Mouse (Mus musculus) naive thymus-derived CD4-positive, alpha-beta T cell, adult 2 months (primary cell): ENCODE measurements around the gene Tha1.

Source experiments
- DNase-seq: peaks from one replicate; pipeline ENCODE4 v3.0.0-alpha.2; 2011; ENCODE audit warnings: low read depth

The Tha1 gene

GRCm38 (mm10) chr11:117872861-117873608 lies at the start of gene Tha1:
Gene Tha1 (minus strand): TSS chr11:117873481.
- DNase-seq = peak; percentile 57

- DNase-seq = no peak
These were observed 45.9 kb upstream of the Tha1 start for GRCm38 (mm10) chr11:117919211-117919610.

GRCm38 (mm10) chr11:117918541-117918940 lies 45.3 kb upstream of the Tha1 start:
- no peak for DNase-seq

GRCm38 (mm10) chr11:117915837-117916236 lies 42.6 kb upstream of the Tha1 start:
- DNase-seq = no peak

GRCm38 (mm10) chr11:117915341-117915740 lies 42.1 kb upstream of the Tha1 start:
- DNase-seq = peak; percentile 67

- DNase-seq = peak; percentile 59
These were observed 41.2 kb upstream of the Tha1 start for GRCm38 (mm10) chr11:117914531-117914930.

- peak; percentile 88 for DNase-seq
These were observed 39.5 kb upstream of the Tha1 start for GRCm38 (mm10) chr11:117912684-117913352.

- DNase-seq = no peak
These were observed 36.1 kb upstream of the Tha1 start for GRCm38 (mm10) chr11:117909337-117909736.

- DNase-seq = no peak
These were observed 31.2 kb upstream of the Tha1 start for GRCm38 (mm10) chr11:117904442-117904841.

- no peak for DNase-seq
These were observed 29.0 kb upstream of the Tha1 start for GRCm38 (mm10) chr11:117902282-117902681.

- DNase-seq = no peak
These were observed 23.3 kb upstream of the Tha1 start for GRCm38 (mm10) chr11:117896533-117896932.

GRCm38 (mm10) chr11:117894676-117895075 lies 21.4 kb upstream of the Tha1 start:
- no peak for DNase-seq

- peak; percentile 83 for DNase-seq
These were observed 18.9 kb upstream of the Tha1 start for GRCm38 (mm10) chr11:117892199-117892598.

- DNase-seq = peak; percentile 55
These were observed 18.4 kb upstream of the Tha1 start for GRCm38 (mm10) chr11:117891581-117892175.

GRCm38 (mm10) chr11:117890519-117891282 lies 17.4 kb upstream of the Tha1 start:
- DNase-seq = no peak

GRCm38 (mm10) chr11:117889887-117890340 lies 16.6 kb upstream of the Tha1 start:
- no peak for DNase-seq

- DNase-seq = no peak
These were observed 15.9 kb upstream of the Tha1 start for GRCm38 (mm10) chr11:117888853-117889822.

- no peak for DNase-seq
These were observed 15.0 kb upstream of the Tha1 start for GRCm38 (mm10) chr11:117888168-117888852.

- no peak for DNase-seq
These were observed 12.7 kb upstream of the Tha1 start for GRCm38 (mm10) chr11:117886000-117886399.

GRCm38 (mm10) chr11:117882208-117882607 lies 8.9 kb upstream of the Tha1 start:
- DNase-seq = no peak
